8 mouse cellular contexts compared by ENCODE assay signal in the genomic region with DNA sequence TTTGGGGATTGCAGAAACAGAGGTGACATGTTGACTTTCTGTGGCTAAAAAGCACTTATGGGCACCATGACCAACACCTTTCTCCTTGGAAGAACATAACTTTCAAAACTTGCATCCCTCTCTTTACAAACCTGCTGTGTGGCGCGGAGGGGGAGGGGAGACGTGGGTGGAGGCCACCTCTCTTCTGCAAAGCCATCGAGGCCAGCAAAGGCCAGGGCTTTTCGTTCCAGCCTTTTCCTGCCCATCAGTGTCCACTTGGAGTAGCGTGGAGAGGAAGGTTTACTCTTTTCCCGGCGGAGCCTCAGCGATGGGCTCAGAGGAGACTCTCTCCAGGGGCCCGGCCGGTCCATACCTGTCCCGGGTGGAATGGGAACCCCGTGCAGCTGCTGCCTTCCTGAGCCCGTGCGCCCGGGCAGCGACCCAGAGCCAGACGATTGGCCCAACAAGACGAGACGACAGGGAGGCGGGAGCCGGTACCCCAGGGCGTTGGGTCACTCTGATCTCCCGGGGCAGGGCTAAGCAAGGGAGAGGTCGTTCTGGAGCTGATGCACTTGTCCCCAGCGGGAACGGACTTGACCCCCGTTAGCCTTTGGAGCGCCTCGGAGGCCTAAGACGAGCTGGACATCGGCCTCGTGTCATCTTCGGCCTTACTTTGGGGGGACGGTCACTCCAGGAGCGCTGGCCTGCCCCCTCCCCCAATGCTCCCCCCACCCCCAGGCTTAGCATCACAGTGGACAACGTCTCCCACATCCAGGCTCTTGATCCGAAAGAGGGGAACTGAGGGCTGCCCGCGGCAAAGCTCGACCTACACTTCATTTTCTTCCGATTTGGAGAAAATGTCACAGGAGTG.
DNase-seq lines count a peak whose midpoint lies in the region; ATAC-seq and TF ChIP-seq lines count a peak whose summit lies in the region.

No protein-coding gene starts in this region.

- WGBS in kidney, embryonic 16.5 days = 3% methylated on average over 42 of the region's 42 CpGs

- peak overlapping the region; percentile 72 for H3K4me3 ChIP-seq in gastrocnemius, adult 2 months
- H3K4me3 ChIP-seq in kidney, embryonic 16.5 days (ENCODE audit: low read length) = peak overlapping the region; percentile 58

- no peak for TF ChIP-seq CTCF in gastrocnemius, adult 2 months (IDR thresholded peaks at IDR 0.05)

- H3K4me1 ChIP-seq in kidney, embryonic 16.5 days (ENCODE audit: insufficient read depth, low read length) = peaks cover 21% of the 10 kb centered on the region

- no peaks in the 10 kb centered on the region for H3K36me3 ChIP-seq in kidney, embryonic 16.5 days (ENCODE audit: insufficient read depth, low read length)

- H3K9me3 ChIP-seq in kidney, embryonic 16.5 days (ENCODE audit: low read length) = no peaks in the 10 kb centered on the region

- intact Hi-C loops in gastrocnemius, adult 2 months (cut with DNase I) = loop anchor here (2.0 to 10.0 kb wide), 4 partner anchors 83 to 450 kb away; no protein-coding TSS in a partner anchor

- no peak overlapping the region for H3K27ac ChIP-seq in gastrocnemius, adult 2 months
- peak overlapping the region; percentile 83 for H3K27ac ChIP-seq in kidney, embryonic 16.5 days (ENCODE audit: low read length)

- peak overlapping the region; percentile 98 for H3K4me2 ChIP-seq in kidney, embryonic 16.5 days (replicated peaks; ENCODE audit: low read depth, low read length)

- H3K9ac ChIP-seq in kidney, embryonic 16.5 days (replicated peaks; ENCODE audit: low read length) = peak overlapping the region; percentile 67

- peaks cover 4% of the 10 kb centered on the region for H3K27me3 ChIP-seq in kidney, embryonic 16.5 days (ENCODE audit: insufficient read depth, low read length)

- ATAC-seq in kidney, embryonic 16.5 days (ENCODE audit: low FRiP score, low TSS enrichment) = peak; percentile 67
- ATAC-seq in frontal cortex, adult (ENCODE audit: low TSS enrichment) = no peak

- peak; percentile 34 for DNase-seq in gastrocnemius, adult 2 months
- no peak for DNase-seq in gastrocnemius, adult 18-20 months (ENCODE audit: low spot score)
- peak; percentile 42 for DNase-seq in adrenal gland, postnatal 14 days
- peak; percentile 10 for DNase-seq in gastrocnemius, postnatal 25 days
- DNase-seq in neural tube, embryonic 10.5 days (ENCODE audit: extremely low spot score, low spot score) = peak; percentile 76
- no peak for DNase-seq in right cerebral cortex, adult 18-20 months

Comparison
In these comparisons a context has a peak if more than half of its experiments do, and no peak if none do; other contexts are left out.
1. DNase-seq: peak in gastrocnemius, adult 2 months (single experiment), adrenal gland, postnatal 14 days (single experiment), gastrocnemius, postnatal 25 days (single experiment) and neural tube, embryonic 10.5 days (single experiment); none in gastrocnemius, adult 18-20 months (single experiment) and right cerebral cortex, adult 18-20 months (single experiment).